Mouse (Mus musculus) CD8-positive naive resting alpha-beta T cell, adult 2 months (primary cell): ENCODE data around the gene Utrn.

Source experiments
- DNase-seq, 2 experiments: peaks; one replicate each; pipeline ENCODE4 v3.0.0; 2022; ENCODE audit warnings: low read depth in 2 of 2, low spot score in 2 of 2

Gene Utrn

DNA sequence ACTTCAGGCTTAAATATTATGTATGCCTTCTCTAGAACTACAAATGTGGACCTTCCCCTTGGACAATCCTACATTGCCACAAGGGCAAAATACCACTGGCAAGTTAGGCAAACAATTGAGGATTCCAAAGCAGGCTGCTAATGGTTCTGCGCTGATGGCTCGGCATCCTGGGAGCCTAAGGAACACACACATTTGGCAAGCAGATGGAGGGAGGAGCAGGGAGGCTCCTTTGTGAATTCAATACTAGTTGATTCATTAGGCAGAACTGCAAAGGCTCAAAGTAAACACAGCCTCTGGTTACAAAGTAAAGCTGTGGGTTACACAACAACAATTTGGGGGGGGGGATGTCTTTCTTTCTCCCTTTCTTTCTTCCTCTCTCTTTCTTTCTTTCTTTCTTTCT, 401.6 kb downstream of the Utrn start:
- DNase-seq = no peak

DNA sequence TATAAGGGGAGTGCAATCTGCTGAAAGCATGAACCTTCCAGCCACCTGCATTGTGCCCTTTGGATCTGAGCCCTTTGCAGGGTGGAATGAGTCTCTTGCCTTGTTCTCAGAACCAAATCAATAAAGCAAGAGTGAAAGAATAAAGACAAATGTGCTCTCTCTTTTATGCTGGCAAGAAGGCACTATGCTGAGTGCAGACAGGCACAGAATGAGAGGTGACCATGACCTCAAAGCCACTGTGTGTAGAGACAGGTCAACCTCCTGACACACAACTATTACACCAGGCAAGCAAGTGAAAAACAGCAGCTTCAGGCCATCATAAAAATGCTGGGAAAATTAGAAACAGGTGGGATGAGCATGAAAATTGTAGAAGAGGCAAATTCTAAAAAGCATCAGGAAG, 408.2 kb downstream of the Utrn start:
- DNase-seq = no peak

DNA sequence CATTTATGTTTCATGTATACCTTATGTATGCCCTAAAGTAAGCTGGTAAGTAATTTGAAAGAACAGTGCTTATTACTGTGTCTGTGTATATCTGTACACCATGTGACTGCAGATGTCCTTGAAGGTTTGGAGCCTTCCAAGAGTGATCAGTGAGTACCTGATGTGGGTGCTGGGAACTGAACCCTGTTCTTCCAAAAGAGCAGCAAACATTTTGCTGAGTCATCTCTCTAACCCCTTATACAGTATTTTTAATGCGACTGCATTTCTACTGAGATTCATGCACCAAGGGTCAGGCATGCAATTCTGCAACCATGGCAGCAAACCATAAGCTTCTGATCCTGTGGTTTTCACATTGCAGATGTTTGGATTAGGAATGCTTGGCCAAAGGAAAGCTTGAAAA, 412.3 kb downstream of the Utrn start:
- no peak for DNase-seq

DNA sequence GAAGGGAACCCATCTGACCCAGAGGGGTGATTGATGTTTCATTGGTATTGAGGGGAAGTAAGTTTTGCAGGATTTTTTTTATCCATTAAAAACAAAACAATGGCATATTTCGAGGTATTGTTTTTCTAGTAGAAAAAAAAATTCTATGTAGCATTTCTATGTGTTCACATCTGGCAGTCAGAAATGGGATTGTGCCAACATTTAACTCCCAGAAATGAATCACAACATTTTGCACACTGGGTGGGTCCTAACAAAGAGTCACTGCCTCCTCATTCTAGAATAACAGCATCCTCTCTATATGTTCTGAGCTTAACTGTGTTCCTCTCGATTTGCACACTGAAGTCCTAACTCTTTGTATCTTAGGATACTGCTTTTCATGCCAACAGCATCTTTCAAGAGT, 416.5 kb downstream of the Utrn start:
- DNase-seq = no peak

DNA sequence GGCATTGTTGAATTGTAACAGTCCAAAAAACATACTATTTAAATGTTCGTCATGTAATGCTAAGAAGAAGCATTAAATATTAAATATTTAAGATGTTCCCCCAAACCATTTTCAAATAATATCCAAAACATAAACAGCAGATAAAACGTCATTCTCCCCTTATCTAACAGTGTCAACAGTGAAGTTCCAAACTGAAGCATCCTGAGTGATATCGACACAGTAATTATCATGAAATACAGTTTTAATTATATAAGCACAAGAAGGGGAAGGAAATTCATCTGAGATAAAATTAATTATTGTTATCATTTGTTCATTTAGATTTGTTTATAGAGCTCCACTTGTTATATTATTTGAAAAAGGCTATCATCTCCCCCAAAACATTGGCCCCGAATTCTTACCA, 425.0 kb downstream of the Utrn start:
- no peak for DNase-seq

DNA sequence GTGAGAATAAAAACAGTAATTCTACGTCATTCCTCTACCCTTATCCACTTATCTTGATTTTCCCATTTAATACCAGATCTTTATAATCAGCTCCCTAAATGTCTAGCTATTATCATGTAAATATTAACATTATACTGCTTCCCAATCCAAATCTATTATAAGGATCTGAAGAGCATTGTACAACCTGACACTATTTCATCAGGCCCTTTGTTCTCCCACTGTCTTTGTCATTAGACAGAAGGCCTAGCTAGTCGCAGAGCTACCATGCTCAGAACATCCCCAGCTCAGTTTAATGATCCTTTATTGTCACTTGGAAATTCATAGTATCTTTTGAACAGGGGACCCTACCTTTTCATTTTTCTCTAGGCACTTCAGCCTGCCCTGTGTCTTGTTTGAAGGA, 436.0 kb downstream of the Utrn start:
- DNase-seq = no peak

DNA sequence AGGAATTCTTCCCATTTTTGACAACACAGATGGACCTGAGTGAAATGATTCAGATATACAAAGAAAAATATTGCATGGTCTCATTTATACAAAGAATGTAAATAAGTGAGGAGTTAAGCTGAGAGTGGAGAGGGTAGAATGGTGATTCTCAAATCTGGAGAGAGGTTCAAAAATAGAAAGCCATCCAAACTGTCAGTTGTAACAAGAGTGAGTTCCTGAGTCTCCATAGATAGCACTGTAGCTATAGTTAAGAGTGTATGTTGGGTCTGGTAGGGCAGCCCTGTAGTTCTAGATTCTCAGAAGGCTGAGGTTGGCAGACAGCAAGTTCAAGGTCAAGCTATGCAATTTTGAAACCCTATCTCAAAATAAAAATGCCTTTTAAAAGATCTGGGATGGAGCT, 438.8 kb downstream of the Utrn start:
- DNase-seq = no peak

DNA sequence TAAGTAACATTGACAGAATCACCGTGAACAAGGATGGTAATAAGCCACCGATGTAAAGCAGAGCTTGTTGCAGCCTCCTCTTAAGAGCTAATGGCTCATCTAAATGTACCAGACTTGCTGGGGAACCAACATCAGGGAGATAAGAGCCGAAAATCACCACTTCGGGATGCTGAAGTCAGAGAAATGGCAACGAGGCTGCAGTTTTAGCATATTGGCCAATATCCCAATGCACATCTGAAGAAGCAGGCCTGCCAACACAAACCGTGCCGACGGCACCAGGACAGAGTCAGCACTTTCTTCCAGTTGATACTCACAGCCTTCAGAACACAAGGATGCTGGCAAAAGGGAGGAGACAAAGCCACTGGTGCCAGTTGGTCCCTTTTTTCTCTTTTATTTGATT, 442.3 kb downstream of the Utrn start:
- no peak for DNase-seq

DNA sequence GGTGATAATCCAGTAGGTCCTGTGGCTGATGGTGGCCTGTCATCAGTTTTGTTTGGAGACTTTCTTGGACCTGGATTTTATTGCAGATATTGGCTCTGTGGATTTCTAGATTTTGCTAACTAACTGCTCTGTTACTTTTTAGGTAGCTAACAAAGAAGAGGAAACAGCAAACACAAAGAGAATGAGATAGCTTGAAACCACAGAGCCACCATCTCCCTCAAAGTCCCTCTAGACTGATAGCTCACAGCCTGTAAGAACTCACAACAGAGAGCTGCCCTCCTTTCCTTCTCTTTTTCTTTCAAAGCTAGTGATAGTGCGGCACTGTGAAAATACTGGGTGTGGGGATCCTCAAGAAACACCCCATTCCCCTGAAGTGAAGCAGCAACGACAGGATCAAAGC, 444.2 kb downstream of the Utrn start:
- DNase-seq = no peak

DNA sequence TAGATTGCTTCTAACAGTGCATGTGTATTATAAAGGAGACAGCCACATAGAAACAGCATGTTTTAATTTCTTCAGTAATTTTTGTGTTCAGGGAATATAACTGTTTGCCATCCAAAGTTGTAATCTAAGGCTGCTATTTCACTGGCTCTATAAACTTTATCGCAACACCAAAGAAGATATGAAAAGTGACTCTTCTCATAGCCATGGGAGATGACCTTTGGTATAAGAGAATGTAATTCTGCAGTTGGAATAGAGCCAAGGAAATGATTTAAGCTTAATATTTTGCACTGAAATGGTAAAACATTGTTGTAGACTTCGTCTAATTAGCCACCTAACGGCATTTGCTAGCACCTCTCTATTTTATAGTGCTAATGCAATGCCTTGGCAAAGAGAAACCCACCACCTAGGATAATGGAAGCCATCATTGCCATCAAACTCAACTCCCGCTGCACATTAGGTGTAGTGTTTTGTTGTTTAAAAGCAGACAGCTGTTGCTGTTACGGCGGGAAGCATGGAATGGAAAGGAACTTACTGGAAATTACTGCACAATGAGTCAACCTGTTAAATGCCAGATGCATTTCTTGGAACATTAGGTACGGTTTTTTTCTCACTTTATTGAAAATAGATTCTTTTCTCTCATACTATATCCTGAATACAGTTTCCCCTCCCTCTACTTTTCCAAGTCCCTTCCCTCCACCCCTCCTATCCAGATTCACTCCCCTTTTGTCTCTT, 445.0 kb downstream of the Utrn start:
- no peak for DNase-seq

DNA sequence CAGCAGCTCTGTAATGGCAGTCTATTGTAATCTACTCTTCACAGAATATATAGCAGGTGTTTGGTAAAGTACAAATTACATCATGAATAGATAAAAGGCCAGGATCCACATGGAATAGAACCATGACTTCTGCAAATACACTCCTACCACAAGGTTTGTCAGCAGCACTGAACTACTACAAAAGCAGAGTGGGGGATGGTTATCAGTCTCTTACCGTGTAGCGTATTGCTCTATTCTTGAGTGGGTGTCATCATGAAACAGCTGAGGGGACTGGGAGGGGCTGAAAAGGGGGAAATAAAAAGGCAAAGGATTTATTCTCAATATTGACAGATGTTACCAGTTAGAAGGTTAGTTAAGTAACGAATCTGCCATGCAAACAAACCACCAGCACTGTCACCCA, 454.2 kb downstream of the Utrn start:
- DNase-seq = no peak

DNA sequence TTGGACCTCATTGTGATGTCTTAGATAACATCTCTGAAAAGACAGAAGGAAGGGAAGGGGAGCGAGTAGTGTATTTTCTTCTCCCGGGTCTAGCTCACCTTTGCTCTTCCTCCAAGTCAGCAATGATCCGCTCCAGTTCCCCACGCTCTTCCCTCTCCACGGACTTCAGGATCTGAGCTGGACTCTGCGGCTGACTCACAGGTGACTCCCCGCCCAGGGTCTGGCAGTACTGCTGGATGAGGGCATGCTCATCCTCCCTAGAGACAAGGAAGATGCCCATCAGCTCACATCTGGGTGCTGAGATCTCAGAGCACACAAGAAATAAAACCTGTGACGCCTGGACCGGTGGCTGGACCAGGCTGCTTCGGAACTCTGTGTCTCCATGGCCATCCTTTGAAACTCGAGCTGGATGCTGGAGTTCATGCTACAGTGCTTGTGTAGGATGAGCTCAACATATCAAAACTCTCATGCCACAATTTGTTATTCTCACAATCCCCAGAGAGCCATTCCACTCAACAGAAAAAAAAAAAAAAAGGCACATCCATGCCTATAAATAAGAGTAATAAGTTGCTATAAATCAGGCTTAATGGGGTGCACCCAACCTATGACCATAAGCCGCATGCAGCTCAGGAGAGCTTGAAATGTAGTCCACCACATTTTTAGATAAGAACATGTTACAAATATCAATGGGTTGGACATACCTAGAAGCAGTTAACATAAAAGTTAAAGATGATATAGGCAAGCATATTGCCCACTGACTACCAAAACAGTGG, 462.6 kb downstream of the Utrn start:
- DNase-seq = no peak

DNA sequence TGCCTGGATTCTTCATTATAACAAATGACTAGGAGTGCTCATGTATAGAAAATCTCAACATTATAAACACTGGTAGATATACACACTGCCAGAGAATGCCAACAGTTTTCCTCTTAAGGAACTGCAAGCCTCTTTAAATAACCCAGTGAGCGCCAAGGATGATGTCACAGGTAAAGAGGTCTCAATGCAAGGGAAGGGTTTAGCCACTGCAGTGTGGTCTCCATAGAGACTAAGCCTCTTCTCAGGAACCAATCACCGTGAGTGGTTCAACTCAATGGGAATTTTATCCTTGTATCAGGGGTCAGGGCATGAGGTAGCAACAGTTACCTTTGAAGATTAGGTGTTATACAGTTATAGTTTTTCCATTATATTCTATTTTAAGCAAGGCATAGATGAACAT, 469.7 kb downstream of the Utrn start:
- DNase-seq = no peak

DNA sequence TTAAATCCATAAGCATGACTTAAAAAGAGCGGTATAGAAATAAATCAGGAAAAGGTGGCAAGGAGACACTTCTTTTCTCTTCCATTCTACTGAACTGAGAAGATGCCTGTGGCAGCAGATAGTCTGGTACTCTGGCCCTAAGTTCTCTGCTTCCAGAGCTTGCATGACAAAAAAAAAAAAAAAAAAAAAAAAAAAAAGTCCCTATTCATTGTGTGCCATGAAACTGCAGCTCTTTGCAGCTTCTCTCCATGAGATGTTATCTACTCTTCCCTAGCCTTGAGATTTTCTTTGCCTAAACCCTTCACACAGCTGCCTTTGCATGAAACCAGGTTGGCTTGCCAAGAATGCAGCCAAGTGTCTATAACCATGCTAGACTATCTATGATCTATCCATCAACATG, 489.0 kb downstream of the Utrn start:
- no peak for DNase-seq

DNA sequence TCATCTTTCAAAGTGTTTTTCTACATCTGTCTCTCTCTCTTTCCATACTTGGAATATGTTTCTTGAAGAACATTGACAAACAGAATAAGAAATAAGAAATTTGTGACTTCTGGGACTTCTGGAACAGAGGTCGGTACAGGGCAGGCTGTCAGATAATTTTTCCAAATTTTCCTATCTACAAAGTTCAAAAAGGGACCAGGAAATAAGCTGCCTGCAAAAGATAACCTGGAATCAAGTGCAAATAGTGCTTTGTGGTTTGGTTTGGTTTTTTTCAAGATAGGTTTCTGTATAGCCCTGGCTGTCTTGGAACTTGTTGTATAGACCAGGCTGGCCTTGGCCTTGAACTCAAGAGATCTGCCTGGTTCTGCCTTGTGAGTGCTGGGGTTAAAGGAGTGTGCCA, 490.0 kb downstream of the Utrn start:
- DNase-seq = no peak

DNA sequence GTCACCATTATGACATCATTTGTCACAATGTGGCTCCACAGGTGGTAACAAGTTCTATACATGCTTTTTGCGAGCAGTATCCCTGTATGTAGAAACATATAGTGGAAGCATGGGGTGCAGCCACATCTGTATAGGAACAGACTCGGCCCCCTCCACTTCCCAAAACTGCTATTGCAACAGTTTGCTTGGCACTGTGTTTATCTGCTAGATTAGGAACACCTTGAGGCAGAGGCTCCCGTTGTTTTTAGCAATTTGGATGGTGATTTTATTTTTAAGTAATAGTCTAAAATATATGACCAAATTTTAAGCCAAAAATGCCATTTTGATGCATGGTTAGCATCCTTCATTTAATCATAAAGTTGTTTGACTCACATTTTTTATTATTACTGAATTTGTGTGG, 491.4 kb downstream of the Utrn start:
- DNase-seq = no peak

DNA sequence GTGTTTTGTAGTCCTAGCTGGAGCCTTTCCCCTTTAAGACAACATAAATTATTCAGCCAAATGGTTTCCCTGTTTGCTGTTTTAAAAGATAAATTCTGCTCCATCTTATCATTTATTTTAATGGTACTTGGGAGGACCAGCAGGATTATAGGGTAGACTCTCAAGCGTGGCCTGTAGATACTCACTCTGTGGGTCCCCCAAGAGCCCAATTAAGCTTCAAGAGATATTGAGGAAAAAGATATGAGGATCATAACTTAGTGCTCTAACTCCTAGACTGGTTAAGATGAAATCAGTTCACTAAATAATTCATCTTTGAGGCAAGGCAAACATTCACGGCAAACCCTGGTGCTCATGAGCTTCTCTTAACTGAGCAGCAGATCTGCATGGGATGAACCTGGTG, 493.1 kb downstream of the Utrn start:
- DNase-seq = no peak

DNA sequence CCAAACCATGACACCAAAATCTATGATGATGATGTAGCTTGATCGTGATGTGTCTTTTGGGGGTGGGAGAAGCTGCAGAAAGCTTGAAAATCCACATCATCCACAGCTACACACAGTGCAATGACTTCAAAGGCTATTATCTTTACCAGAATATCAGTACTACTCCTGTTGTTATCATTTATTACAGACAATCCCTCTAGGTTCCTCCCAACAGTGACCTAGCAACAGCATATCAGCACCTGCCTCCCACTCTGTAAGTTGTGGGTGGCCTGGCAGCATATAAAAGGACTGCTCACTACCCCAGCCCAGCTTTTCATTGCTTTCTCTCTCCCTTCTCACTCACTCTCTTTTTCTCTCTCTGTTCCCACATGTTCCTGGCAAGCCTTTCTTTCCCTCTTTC, 494.4 kb downstream of the Utrn start:
- DNase-seq = no peak

DNA sequence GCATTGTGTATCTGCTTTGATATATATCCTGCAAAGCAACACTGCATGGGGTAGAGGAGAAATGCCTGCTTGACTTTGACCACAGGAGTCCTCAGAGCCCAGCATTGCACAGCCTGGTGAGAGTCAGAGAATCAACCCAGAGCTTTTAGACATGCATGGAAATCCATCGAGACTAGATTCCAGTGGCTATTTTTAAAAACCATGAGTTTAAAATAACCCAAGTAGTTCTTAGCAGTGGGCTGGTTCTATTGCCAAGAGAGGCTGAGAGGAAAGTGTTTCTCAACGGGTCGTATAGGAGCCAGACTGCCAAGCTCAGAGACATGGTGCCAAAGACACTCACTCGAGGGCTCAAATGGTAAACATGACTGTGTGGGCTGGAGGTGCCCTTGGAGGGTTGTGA, 514.6 kb downstream of the Utrn start:
- DNase-seq = no peak

DNA sequence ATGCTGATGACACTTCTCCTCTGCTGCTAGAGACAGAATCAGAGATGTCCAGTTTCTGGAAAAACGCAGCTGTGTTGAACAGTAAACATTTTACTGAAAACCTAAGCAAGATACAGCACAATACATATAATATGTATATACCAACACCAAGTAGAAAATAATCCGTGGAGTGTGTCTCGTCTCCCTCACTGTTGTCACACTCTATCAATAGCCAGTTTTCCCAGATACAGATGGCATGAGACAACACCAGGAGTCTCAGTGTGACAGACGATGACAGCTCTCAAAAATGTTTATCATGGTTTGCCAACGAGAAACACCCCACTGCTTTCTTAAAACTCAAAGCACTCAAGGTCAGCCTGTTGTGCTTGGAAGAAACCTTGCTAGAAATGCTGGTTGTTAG, 515.1 kb downstream of the Utrn start:
- DNase-seq = no peak

DNA sequence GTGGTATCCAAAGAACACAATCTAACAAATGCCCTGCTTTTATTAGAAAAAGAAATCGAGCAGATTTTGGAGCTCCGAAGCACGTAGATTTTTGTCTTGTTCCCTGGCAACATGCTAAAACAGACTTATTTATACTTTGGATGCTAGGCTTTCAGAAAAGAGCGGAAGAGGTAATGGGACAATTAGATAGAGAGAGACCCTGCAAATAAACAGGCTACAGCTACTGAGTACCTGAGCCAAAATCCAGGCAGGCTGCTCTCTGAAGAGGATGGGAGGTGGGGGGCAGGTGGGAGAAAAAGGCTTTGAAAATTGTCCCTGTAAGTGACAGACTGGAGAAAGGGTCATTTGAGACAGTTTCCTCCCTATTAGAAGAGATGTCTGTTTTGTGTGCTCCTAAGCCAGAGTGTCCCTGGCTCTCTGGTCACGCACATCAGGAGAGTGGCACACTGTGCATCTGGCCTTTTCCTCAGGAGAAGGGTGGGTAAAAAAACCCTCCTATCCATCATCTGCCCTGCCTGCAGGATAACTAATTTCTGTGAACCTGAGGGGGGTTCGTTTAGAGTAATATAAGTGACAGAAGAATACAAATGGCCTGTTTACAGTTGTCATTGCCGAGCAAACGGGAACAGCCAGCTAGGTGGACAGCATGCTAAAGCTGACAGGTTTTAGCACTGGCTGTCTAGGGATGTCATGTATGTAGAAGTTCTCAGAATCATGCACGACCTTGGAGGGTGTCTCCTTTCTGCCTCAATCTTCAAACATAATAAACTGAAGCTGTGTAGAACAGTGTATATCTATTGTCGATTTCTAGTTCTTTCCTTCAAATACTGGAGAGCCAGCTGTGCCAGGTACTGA, 529.2 kb downstream of the Utrn start:
- DNase-seq = no peak
